Mouse (Mus musculus) activated CD4-positive, CD25-positive, alpha-beta regulatory T cell, adult 4 months (primary cell): ENCODE measurements around the gene Adcy3. TPM values are rescaled to one million over a fixed set of nuclear protein-coding genes. Genes with fewer than 3 reads are reported as not detected.

Experiments used
- ATAC-seq: one replicate; pipeline ENCODE4 v1.8.0; 2017
- polyA plus RNA-seq, 2 experiments: library from polyadenylated mRNA; unstranded; fragments of 100-300 nt; shearing (Covaris generic); gene quantifications; one replicate each; pipeline ENCODE4 v1.2.1; 2017

Gene Adcy3
- polyA plus RNA-seq, 2 experiments from 2014 or later = 4.1 to 5.0 TPM

- ATAC-seq = no peak
These were observed 112.8 kb downstream of the Adcy3 start for GRCm38 (mm10) chr12:4245742-4246141.

GRCm38 (mm10) chr12:4249786-4250185 lies 116.9 kb downstream of the Adcy3 start:
- ATAC-seq = no peak

- no peak for ATAC-seq
These were observed 120.1 kb downstream of the Adcy3 start for GRCm38 (mm10) chr12:4252742-4253655.

Other genes starting within 250 kb of the Adcy3 start
- 1 to 10 TPM; 1.5 to 1.8 TPM for gene Pomc, start 178.2 kb upstream of the Adcy3 start, polyA plus RNA-seq
- gene Efr3b, start 94.2 kb upstream of the Adcy3 start, polyA plus RNA-seq = under 1 TPM in 1 of 2 experiments, not detected in 1; 0.37 TPM
- 1 to 10 TPM; 2.8 to 3.8 TPM for gene Dnajc27, start 50.5 kb upstream of the Adcy3 start, polyA plus RNA-seq
- gene Ptrhd1, start 100.9 kb downstream of the Adcy3 start, polyA plus RNA-seq = 1 to 10 TPM; 5.0 to 5.3 TPM
- gene Cenpo, start 101.2 kb downstream of the Adcy3 start, polyA plus RNA-seq = 10 to 100 TPM; 19.7 to 24.5 TPM